Mouse (Mus musculus) layer of hippocampus, postnatal 36 days (tissue): Measurements from ENCODE around the gene Pdxk. TPM values are rescaled to one million over a fixed set of nuclear protein-coding genes. Genes with fewer than 3 reads are reported as not detected.
A peak's percentile ranks its signal among the peaks of the same experiment; 100 is the strongest.

Source experiments
- DNase-seq, 2 experiments: peaks; one replicate each; pipeline ENCODE4 v3.0.0; 2022
- total RNA-seq, 2 experiments: library from RNA; stranded (reverse); gene quantifications; 2 replicates each; pipeline ENCODE4 v1.2.3; 2021

Pdxk gene
- total RNA-seq, 2 experiments from 2014 or later = 93.3 to 102 TPM

DNA sequence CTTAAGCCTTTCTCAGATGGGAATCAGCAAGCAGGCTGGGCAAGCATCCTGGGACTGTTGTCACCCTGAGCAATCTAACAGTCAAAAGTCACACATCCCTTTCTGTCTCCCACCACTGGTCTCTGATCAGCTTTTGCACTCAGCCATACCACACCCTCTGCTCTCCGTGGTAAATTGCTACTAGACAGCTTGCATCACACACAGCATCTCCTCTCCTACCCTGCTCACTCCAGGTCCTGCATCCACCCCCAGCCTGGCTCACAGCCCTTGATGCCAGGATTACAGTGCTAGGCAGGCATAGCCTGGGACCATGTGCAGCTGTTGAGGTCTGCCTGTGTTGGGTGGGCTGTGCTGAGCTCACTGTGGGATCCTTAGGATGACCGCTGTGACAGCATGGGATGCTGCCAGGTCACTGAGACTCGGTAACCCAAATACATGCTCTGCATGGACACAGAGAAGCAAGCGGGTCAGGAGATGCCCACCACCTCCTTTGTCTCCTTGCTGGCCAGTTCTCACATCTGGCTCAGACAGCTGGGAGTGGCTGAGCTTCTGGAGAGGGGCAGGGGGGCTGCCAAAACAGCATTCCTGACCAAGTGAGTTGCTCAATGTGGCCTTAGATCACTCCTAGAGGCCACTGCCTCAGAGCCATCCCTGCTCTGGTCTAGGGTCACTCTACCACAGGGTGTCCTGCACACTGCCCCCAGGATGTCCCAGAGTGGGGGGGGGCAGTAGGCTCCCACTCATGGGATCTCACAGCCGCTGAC, 6.2 kb downstream of the Pdxk start:
- no peak for DNase-seq

DNA sequence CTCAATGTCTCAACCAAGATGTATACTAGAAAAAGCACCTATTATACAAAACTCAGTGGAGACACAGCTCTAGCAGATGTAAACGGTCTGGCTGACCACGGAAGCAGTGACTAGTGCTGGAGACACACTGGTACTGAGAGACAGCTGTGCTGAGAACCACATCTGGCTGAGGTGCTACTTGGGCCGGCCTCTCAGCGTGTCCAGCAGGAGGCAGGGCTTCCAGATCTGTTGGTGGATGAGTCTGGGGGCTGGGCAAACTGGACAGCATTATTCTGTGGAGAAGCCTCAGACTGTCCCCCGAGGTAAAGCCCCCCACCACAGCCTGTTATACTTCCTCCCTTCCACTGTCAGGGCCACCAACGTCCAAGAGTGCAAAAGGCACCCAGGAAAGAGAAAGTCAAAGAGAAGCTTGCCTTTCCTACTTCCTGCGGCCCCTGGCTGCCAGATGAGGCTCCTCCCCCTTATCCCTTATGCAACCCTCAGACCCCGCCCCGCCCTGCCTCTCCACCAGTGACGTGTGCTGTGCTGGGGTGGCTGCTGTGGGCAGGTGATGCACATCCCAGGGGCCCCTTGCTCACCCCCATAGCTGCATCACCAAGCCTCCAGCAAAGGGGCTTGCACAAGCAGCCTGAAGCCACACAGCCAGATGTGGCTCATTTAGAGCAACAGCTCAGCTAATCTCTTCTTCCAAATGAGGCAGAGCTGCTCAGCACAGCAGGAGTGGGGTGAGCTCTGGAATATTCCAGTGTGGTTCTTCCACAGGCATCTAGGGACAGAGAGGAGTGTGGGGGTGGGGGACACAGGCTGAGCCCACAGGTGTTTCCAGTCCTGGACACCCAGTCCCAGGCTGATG, 7.1 kb downstream of the Pdxk start:
- no peak for DNase-seq

DNA sequence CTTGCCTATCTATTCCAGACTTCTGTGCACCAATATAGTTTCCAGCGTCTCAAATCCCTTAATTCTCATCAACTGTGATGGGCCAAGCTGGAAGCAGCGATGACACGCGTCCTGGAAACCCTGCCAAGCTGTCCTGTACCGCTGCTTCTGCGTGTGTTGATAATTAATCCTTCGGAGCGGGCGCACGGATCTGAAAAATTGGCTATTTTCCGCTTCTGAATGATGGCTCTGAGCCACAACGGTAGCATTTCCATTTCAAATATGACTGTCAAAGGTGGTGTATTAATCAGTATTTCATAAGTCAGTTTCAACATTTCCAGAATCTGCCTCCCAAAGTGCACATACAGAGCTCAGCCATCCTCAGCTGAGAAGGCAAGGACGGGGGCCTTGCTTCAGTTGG, 8.1 kb downstream of the Pdxk start:
- no peak for DNase-seq

DNA sequence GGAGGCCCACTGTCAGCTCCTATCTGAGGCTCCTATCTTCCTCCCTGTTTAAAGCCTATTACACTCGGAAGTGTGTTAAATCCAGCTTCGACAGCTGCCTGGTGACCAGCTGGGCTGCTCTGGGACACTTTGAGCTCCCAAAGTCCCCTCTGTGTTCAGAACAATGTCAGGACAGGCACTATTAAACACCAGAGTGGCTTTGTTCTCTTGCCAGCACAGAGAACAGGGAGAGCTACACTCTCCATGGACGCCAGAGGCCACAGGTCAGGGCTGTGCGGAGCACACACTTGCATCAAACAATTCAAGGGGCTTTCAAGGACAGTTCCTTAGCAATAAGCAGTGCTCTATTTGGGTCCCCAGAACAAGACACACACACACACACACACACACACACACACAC, 12.1 kb downstream of the Pdxk start:
- DNase-seq = no peak

DNA sequence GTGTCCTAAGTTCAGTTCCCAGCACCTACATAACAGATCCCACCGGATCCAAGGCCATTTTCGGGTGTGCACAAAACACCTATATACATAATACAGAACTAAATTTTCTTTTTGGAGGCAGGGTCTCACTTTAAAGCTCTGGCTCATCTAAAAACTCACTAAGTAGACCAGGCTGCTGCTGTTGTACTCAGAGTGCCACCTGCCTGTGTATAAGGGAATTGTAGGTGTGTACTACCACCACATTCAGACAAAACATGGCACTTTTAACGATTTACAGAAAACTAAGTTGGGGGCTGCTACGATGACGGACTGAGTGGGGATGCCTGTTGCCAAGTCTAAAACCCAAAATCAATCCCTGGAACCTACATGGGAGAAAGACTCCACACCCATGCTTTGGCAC, 14.0 kb downstream of the Pdxk start:
- no peak for DNase-seq

DNA sequence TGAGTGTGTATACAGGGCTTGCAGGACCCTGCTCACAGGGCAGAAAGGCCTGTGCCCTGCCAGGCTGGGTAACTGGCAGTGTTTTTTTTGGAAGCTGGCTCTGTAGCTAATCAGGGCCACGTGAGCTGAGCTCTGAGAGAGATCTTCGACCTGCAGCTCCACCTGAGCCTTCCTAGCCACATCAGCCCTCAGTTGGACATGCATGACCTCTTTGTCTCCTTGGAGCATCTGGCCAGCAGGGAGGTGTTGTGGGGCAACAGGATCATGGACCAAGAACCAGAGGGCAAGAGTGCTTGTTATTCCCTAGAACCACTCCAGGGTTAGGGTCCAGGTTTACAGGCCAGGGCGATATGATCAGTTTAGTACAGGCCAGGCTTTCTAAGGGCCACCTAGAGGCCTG, 17.4 kb downstream of the Pdxk start:
- DNase-seq = no peak

DNA sequence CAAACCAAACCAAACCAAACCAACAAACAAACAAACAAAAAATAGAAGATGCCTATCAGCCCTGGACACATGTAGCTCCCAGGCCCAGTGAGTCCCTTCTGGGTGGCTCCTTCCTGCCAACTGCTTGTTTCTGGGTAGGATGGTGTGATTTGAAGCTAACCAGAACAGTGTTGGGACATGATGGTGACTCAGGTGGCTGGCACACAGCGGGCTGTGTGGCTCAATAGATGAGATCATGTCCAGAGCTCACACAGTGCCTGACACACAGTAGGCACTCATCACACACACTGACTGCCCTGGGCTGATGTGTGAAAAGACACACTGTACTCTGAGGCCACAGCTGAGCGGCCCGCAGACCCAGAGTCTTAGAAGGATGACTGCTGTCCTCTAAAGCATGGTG, 18.6 kb downstream of the Pdxk start:
- no peak for DNase-seq

DNA sequence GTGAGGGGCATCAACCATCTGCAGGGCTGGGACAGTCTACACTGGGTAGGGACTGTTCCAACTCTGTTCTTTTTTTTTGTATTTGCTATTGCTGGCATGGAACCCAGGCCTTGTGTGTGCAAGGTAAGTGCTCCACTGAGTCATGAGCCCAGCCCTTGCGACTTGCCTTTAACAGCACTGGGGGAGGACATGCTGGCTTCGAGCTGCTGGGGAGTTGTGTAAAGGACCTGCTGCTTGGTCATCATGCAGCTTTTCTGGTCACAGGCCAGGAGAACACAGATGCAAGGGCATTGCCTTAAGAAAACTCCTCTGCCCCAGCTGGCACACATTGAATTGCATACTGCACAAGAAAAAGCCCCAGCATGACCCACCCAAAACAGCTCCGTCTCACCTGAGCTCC, 22.5 kb downstream of the Pdxk start:
- no peak for DNase-seq

DNA sequence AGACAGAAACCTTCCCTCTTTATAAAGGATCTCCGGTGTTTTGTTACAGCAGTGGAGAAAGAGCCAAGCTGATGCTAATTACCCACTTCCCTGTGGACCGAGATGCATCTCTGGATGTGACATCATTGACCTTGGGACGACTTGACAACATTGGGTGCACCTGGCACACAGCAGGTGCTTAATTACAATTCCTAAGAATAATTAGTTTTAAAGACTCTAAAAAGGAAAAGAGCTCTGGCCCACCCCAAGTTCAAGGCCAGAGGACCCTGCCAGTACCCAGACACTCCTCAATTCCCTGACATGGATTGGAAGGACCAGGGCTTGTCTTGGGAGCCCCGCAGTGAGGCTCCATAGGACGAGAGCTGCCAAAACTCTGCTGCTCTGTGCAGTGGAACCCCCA, 23.2 kb downstream of the Pdxk start:
- no peak for DNase-seq

DNA sequence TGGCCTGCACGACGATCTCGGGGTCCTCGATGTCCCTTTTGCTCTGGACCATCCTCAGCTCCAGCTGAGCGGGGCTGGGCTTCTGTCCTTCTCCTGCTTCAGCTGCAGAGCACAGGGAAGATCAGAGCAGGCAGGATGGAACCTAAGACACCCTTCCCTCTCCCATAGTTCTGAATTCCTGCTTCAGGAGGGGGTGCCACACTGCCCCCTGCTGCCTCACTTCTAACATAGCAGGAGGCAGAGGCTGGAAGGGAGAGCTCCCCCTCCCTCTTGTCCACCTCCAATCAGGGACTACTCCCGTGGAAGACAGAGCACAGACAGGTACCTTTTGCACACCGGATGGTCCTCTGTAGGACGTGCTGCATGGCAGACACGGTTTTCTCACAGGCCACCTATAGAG, 24.0 kb downstream of the Pdxk start:
- no peak for DNase-seq

DNA sequence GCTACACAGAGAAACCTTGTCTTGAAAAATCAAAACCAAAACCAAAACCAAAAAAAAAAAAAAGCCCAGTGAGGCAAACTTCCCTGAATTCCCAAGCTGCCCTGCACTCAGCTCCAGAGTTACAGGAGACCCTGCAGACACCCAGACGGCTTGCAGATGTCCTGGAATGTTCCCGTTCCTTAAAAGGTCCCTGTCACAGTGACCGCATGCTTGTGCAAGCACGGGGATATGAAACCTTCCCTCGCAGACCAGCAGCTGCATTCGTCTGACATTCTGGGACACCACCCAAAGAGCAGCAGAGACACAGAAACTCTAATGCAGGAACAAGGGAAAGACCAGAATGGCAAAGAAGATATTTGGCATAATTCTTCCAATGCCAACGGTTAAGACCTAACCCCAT, 24.8 kb downstream of the Pdxk start:
- DNase-seq = no peak

DNA sequence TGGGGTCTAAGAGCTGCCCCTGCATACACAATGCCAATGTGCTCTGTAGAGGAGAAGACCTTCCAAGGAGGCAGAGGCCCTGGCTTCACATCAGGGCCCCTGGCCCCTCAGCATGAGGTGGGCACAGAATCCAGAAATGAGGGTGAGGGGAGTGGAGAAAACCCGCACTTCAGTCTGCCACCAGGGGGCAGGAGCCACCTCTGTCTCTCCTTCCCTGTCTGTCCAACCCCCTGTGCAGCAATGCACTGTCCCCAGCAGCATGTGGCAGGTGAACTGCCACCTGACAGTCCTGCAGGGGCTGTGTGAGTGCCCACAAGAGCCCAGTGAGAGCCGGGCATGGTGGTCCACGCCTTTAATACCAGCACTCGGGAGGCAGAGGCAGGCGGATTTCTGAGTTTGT, 25.2 kb downstream of the Pdxk start:
- no peak for DNase-seq

DNA sequence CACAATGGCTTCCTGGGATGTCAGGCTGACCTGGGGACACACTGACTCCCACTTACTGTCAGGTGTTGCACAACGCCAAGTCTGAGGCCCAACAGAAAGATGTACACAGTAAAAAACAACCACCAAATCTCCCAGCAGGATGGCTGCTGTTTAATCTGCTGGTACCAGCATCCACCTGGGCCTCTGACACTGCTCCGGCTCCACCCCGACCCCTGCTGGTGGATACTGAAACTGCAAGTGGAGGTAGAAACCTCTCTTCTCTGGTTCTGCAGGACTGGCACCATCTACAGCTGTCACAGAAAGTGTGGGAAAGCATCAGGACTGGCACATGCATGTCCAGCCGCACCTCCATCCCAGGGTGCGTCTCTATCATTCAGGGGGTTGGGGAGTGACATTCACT, 26.7 kb downstream of the Pdxk start:
- DNase-seq = peak; percentile 75 to 83

DNA sequence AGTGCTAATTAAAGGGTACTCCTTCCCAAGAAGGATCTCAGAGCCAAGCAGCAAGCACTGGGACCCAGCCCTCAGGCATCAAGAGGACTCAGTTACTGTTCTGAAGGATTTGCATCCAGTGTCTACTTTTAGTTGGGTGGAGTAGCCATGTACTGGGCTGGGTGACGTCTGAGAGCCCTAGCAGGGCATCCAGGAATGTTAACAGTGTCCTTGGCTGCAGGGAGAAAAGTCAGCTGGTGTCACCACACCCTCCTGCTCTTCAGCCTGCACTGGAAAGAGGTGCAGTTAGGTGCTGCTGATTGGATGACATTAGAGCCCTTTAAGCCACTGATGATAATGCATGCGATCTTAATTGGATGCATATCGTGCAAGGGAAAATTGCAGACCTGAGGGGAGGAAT, 31.9 kb downstream of the Pdxk start:
- DNase-seq = no peak

DNA sequence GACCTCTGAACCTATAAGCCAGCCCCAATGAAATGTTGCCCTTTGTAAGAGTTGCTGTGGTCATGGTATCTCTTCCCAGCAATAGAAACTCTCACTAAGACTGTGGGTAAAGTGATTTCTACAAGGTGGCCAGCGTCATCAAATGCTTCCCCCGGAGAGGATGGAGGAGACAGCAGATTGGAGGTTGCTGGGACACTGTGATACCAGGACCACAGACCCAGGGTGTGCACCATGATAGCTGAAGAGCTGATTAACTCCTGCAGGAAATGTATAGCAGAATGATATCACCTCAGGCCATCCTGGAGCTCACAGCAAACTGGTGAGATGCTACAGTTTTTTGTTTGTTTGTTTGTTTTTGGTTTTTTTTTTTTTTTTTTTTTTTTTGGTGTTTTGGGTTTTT, 35.0 kb downstream of the Pdxk start:
- DNase-seq = no peak

DNA sequence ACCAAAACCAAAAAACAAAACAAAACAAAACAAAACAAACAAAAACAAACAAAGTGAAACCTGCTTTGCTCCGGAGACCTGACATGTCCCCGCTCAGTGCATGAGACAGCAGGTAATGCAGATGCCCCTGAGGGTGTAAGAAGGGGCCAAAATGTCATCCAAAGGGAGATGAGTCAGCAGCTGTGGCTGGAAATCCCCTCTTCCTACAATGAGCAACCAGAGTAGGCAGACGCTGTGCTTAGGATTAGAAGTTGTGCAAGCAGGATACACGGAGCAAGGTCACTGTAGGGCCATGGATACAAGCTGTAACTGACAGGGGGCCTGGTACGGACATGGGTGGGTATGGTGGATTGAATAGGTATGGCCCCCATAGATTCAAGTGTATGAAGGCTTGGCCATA, 35.6 kb downstream of the Pdxk start:
- no peak for DNase-seq

DNA sequence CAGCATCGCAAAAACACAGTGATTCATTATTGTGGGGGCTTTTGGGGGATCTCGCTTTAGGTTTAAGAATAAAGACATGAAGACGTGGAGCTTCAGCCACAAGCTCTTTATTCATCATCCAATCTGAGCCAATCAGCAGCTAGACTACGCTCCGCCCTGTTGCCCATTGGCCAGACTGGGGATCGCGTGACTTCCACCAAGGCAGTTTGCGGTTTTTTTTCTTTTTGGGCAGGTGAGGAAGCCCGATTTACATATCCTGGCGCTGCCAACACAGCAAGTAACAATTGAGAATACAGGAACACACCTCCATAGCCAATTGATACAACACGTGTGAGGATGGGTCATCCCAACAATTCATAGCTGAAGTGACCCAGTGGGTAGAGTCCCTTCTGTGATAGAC, 36.7 kb downstream of the Pdxk start:
- no peak for DNase-seq

DNA sequence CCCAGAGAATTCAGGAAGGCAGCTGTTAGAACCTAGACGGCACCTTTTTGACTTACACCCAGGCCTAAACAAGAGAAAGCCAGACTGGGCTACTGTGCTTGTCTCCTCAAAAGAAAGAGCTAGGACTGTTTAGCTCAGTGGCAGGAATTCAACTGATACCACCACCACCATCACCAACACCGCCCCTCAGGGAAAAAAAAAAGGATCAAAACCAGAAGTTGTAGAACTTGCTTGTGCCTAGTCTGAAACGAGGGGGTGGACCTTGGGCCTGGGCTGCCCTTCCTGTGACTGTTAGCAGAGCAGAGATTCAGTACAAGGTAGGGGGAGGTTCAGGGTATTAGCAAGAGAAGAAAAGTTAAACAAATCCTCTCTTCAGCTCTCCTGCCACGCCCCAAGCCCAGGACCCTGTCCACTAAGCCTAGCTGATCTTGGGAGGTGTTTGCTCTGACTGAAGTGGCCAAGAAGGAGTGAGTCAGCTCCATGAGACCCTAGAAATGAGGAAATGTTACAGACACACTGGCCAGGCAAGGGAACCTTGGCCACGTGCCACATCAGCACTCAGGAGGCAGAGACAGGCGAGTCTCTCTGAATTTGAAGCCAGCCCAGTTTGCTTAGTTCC, 38.5 kb downstream of the Pdxk start:
- no peak for DNase-seq

DNA sequence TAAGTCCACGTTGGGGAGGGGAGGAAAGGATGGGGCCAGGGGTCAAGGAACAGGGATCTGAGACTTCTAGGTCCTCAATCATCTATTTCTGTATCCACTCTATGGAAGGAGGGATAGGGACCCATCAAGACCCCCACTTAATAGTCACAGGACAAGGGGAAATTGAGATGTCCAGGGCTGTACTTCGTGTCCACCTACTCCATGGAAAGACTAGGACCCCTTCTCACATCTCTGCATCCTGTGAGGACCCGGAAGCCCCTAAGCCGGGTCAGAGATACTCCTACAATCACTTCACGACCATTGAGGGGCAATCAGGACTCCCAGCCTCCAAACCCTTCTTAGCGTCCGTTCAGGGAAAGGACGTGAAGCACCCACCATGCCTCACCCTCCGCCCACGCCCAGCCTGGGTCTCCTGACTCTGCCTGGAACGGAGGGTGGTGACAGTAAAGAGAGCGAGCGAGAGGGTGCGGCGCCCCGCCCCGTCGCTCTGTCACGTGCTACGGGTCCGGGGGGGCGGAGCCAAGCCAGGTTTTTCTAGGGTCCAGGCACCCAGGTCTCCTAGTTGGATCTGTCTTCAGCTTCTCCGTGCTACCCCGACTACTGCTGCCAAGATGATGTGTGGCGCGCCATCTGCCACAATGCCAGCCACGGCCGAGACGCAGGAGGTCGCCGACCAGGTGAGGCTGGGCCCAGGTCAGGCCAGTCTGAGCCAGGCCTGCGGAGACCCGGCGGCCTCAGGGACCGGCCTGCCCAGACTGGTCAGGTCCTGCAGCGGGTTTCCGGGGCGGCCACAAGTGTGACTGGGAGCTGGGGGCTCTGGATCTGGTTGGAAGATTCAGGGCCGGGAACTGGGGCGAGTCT, 39.4 kb downstream of the Pdxk start, which contains the start of gene Cstb:
TSS of gene Cstb (plus strand) at position 489 of the 861 bp plus-strand sequence.
- peak; percentile 83 for DNase-seq

DNA sequence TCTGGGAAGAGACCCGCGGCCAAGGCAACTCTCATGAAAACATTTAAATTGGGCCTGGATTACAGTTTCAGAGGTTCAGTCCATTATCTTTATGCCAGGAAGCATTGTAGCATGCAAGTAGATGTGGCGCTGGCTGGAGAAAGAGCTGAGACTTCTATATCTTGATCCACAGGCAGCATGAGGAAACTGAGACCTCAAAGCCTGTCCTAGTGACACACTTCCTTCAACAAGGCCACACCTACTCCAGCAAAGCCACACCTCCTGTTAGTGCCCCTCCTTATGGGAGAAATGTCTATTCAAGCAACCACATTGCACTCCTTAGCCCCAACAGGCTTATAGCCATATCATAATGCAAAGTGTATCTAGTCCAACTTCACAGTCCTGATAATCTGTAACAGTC, 42.2 kb downstream of the Pdxk start:
- DNase-seq = no peak

DNA sequence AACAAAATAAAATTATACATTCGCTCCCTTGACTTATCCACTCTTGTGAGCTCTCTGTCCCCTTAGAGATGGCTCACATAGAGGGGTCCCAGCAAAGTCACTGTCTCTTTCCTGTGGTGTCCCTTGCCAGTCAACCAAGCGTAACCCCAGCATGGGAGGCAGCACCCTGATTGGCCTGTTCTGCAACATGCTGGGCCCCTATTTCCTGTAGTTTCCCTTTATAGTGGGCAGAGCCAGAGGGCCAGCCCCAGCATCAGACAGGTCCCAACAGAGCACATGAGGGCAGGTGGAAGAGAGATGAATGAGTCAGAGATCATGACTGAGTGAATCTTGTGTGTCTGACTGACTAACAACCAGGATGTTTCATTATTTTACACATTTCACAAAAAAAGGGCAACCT, 43.8 kb downstream of the Pdxk start:
- no peak for DNase-seq

DNA sequence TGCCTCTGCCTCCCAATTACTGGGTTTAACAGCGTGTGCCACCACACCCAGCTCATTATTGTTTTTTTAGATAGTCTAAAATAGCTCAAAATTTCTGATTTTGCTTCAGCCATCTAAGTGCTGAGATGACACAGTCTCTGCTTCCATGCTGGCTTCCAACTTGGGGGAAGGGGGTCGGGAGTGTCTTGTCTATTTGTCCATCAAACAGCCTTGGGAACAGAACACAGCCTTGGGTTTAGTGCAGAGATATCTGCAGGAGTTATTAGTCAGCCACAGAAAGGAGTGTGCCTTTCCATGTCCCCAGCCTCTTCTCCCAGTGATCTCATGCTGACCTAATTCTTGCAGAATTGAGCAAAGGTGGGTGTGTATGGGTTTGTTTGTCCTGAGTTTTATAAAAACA, 46.0 kb downstream of the Pdxk start:
- DNase-seq = no peak

DNA sequence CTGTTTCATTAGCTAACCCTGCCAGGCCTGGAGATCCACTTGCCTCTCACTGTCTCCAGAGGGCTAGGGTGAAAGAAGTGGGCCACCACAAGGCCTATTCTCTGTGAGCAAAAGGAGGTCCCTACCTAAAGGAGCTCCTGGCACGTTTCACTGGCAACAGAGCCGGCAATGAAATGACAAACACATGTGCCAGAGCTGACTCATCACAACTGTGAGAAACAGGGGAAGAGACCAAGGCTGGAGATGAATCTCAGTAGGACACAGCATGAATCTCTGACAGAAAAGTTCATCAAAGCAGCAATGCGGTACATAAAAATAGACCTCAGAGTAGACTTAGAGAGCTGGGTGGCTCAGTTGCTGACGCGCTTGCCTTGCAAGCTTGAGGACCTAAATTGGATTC, 46.9 kb downstream of the Pdxk start:
- no peak for DNase-seq
